Mouse (Mus musculus) right cerebral cortex, postnatal 36 days (tissue): ENCODE results near the gene Ndufb3.
A peak's percentile ranks its signal among the peaks of the same experiment; 100 is the strongest.
"Not testable (repeated sequence)": the region's sequence is repeated elsewhere in the genome, so short reads cannot be mapped to it uniquely, and the experiment has no call there.

Experiments
- DNase-seq, 2 experiments: peaks; one replicate each; pipeline ENCODE4 v3.0.0; 2022; ENCODE audit warnings: low spot score in 2 of 2, mixed read lengths in 1 of 2

The Ndufb3 gene

DNA sequence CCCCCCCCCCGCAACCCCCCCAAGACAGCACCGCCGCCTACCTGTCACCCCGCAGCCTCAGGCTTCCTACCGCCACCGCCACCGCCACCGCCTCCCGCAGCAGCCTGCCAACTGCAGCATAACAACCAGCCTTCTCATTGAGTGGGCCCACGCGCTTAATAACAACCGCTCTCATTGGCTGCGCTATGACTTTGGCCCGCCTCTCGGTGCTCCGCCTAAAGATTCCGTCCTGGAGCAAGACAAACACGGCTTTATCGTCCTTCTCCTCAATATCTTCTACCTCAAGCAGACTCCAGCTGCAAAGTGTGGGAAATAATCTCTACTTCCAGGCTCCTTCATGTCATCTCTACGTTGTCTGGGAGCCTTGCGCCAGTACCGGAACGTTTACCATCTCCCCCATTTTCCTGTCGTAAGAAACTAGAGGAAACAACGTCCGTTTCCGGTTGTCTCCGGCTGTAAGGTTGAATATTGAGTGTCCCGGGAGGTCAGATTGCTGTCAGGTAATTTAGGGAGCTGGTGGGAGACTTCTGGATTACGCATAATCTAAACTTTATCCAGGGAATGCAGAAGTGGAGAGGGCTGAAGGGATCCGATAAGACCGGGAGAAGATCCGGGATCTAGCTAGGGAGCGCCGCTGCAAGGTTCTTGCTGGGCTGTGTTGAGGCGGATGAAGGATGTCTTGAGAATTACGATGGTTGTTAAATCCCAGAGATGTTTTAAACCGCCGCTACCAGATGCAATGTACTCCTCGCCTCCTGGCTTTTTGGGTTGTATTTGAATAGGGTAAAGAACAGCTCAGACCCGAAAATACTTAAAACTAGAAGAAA lies at the start of gene Ndufb3, which contains the start of gene Fam126b:
Ndufb3 (plus strand) TSS at position 214 of the 827 bp plus-strand sequence.
Fam126b (minus strand) TSS at position 153 of the 827 bp plus-strand sequence.
- peak; percentile 87 to 88 for DNase-seq

DNA sequence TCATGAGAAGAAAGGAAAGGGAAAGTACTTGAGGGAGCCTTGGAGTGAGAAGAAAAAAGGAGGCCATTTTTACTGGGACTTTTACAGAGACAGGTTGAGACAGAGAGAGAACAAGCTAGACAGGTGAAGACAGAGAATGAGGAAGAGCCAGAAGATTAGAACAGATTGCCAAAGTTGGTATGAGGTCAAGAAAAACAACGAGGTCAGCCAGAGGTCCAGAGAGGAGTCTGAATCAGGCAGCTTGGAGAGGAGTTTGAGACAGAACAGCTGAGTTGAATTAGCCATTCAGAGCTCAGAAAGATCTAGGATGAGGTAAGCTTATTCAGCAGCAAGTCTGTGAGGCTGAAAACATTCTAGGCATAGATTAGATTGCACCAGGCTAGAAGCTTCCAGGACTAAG lies 44.8 kb upstream of the Ndufb3 start:
- DNase-seq: no peak

DNA sequence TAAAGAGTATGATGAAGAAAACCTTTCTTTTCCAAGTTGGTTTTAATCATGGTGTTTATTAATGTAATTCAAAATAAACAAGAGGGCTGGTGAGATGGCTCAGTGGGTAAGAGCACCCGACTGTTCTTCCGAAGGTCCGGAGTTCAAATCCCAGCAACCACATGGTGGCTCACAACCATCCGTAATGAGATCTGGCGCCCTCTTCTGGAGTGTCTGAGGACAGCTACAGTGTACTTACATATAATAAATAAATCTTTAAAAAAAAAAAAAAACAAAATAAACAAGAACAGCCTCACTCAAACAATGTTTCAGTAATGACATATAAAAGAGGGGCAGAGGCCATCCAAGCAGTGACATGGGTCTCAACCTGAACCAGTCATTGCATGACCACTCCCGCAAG lies 25.8 kb upstream of the Ndufb3 start:
- not testable (repeated sequence) for DNase-seq

- DNase-seq: peak in 1 of 2 experiments; percentile 10
Measured at GRCm38 (mm10) chr1:58562455-58562854, 23.7 kb upstream of the Ndufb3 start.

DNA sequence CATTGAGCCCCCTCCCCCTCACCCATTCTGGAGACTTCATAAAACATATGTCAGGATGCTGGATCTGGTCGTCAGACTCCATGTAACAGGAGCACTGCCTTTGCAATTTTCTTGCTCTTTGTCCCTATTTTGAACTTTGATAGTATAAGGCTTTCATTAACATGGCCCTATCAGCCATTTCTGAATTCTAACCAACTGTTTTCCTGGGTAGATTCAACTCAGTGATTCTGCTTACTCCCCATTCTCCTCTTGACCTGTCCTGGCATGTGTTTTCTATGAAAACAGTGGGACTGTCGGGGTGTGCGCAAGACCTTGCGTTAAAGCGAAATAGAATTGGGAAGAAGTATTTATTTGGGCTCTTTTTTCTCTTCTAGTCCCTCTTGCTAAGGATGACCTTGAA lies 21.2 kb upstream of the Ndufb3 start:
- DNase-seq: no peak

GRCm38 (mm10) chr1:58566621-58567020 lies 19.6 kb upstream of the Ndufb3 start:
- DNase-seq: no peak

DNA sequence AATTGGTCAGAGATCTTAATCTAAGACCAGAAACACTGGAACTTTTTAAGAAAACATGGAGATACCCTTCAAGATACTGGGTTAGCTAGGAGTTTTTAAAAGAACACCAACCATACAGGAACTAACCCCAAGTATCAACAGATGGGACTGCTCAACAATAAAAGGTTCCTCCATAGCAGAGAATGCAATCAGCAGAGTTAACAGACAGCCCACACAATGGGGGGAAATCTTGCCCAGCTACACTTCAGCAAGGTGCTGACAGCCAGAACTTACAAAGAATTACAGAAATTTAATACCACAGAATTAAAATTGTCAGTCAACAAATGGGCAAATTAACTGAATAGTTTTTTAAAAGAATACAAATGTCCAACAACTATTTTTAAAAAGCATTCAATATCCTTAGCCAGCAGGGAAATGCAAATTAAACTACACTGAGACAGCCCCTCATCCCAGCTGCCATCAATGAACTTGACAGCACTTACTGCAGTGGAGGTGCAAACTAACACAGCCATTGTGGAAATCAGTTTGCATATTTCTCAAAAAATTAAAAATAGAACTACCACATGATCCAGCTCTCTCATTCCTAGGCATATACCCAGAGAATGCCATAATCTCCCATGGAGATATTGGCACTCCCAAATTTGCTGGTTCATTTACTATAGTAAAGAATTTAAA lies 17.6 kb upstream of the Ndufb3 start:
- no peak for DNase-seq

DNA sequence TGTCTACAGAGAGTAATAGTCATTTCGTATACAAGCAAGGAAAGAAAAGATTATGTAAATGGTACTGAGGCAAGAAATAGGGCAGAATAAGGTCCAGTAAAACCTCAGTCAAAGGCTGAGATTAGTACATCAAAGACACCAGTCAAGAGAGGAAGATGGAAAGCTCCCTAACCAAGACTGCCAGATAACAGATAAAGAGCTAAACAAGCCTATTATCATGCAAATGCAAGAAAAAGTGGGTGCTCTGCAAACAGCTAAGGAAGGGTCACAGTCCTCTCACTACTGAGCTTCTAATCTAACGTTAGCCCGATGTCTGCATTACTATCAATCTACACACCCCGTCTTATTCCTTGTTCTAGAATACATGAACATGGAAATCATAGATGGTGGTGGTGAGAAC lies 15.7 kb upstream of the Ndufb3 start:
- no peak for DNase-seq

- DNase-seq: no peak
Measured at GRCm38 (mm10) chr1:58579179-58579578, 7.0 kb upstream of the Ndufb3 start.

DNA sequence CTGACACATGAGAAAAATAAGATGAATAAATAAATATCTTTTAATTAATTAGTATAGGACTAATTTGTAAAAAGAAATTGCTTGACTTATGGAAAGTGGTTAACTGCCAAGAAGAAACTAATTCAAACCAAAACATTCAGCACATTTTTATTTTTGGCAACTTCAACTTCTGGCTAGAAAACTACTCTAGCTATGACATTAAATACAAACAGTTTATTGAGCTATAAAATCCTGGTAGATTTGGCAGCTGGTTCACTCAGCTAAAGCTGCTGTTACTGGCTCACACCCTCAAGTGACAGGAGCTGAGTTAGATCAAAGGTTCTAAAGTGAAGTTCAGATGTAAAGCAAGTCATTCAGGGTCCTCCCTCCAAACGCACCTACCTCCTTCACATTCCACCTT lies 3.6 kb upstream of the Ndufb3 start:
- DNase-seq: no peak

GRCm38 (mm10) chr1:58584271-58584670 lies 1.9 kb upstream of the Ndufb3 start:
- no peak for DNase-seq

GRCm38 (mm10) chr1:58585373-58586170 lies 612 bp upstream of the Ndufb3 start:
- DNase-seq: peak; percentile 16 to 39

DNA sequence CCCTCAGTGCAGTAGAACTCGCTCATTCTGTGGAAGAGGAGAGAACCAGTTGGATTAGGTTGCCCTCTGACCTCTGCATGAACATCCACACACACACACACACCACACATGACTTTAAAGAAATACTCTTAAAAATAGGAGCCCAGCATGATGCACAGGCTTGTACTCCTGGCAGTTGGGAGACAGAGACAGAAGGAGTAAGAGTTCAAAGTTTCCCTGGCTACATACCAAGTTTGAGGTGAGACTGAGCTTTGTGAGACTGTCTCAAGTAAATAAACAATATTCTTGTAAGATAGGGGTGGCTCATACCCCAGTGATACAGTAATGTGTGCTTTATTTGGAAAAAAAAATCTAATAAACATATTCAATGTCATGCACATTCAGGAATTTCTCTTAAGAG lies 1.3 kb downstream of the Ndufb3 start:
- DNase-seq: no peak

- no peak for DNase-seq
Measured at GRCm38 (mm10) chr1:58602681-58603080, 16.5 kb downstream of the Ndufb3 start.

DNA sequence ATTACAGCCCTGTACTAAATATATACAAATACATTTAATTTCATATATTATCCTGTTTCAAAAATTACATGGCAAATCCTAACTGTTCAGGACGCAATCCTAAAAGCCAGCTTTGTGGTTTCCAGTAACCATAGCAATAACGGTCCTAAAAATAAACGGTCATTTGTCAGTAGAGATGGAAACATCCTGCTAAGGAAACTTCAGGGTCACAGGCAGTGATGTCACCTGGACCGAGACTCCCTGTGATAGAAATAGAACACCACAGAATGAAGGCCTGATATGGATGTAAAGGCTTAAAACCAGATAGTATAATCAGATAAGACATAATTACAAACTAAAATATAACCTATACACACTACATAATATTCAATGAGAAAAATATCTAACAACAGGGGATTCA lies 17.6 kb downstream of the Ndufb3 start:
- DNase-seq: no peak

- not testable (repeated sequence) for DNase-seq
Measured at GRCm38 (mm10) chr1:58609591-58609990, 23.4 kb downstream of the Ndufb3 start.

- DNase-seq: no peak
Measured at GRCm38 (mm10) chr1:58610166-58610565, 24.0 kb downstream of the Ndufb3 start.

GRCm38 (mm10) chr1:58610611-58611010 lies 24.4 kb downstream of the Ndufb3 start:
- no peak for DNase-seq

DNA sequence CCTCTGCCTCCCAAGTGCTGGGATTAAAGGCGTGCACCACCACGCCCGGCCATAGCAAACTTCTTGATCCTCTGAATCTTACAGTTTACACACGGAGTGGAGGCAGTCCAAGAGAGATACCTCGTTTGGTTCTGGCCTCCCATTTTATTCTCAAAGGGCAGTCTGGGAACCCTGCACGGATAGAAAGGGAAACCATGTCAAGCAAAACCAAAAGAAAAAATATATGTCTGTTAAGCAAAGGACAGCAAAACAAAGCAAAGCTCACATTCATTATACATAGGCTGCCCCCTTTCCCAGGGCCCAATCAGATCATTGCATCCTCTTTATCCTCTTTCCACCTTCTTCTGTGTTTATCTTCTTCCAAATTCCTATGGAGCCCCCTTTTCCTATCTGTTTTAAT lies 27.6 kb downstream of the Ndufb3 start:
- no peak for DNase-seq

DNA sequence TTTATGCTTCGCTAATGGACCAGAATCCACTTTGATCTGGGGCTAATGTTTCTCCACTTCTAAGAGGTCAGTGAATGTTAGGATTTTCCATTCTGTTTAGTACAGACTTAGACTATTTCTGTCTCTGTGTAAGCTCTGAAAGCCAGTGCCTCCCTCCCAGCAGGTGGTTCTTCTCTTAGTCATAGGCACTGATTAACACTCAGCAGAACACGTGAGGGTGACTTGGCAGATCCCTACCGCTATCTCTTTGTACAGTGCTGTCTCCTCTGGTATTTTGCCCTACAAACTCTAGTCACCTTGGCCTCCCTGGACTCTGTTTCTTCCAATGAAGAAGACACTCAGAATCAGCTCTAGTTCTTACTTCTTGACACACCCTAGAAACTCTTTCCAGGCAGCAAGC lies 28.2 kb downstream of the Ndufb3 start:
- DNase-seq: peak; percentile 33 to 48

DNA sequence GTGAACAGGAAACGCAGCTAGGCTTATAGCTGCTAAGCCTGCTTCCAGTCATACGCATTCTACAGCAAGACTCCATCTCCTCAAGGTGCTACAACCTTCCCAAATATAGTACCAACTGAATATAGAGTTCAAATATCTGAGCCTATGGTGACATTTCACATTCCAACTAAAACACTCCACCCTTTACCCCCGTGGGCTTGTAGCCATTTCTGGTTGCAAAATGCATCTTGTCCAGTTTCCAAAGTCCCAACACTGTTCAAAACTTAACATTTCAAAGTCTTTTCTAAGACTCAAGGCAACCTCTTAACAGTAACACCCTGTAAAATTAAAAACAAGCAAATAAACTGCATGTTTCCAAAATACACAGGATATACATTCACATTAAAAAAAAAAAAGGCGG lies 29.0 kb downstream of the Ndufb3 start:
- no peak for DNase-seq

DNA sequence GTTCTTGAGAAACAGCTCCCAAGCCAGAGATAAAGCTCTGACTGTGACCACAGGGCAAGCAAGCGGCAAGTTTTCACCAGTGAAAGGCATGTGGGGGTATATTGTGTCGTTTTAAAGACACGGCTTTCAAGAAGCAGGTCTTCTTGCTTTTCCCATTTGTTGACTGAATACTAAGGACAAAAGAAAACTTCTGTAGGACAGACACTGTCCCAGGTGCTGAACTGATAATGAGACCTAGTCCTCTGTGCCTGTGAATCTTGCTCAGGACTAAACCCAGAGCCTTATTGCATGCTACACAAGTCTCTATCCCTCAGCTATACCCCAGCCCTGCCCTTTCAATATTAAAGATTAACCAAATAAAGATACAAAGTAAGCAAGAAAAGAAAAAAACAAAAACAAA lies 30.0 kb downstream of the Ndufb3 start:
- no peak for DNase-seq
